Mouse (Mus musculus) CH12.LX (cell line): Measurements from ENCODE around the gene Lrrc55. TPM values are rescaled to one million over a fixed set of nuclear protein-coding genes. Genes with fewer than 3 reads are reported as not detected.

Experiments used
- DNase-seq: peaks from one replicate; pipeline ENCODE4 v3.0.0-alpha.2; 2013; ENCODE audit errors: extremely low read depth
- H3K27ac ChIP-seq: 2 replicates; pipeline ENCODE4 v1.5.1; 2012; ENCODE audit warnings: low read depth, mild to moderate bottlenecking, control low read depth, moderate library complexity; ENCODE audit not compliant: insufficient read depth
- H3K27me3 ChIP-seq: replicated peaks from 2 replicates; pipeline ENCODE3; 2012; ENCODE audit warnings: inconsistent platforms
- H3K36me3 ChIP-seq, 2 experiments: replicated peaks in 1 of 2; 2 replicates each; pipeline versions ENCODE3 to v1.6.1; 2012; ENCODE audit warnings: inconsistent platforms in 1 of 2, low read length in 1 of 2, mild to moderate bottlenecking in 1 of 2, mixed read lengths in 1 of 2, moderate library complexity in 1 of 2; ENCODE audit not compliant: control insufficient read depth in 1 of 2, insufficient read depth in 1 of 2
- H3K4me1 ChIP-seq, 2 experiments: 2 replicates each; pipeline ENCODE4 v1.6.1; 2012; ENCODE audit warnings: inconsistent platforms in 1 of 2, moderate library complexity in 1 of 2; ENCODE audit not compliant: insufficient read depth in 2 of 2, control insufficient read depth in 1 of 2
- H3K4me2 ChIP-seq: 2 replicates; pipeline ENCODE4 v1.6.1; 2012; ENCODE audit warnings: low read depth, mild to moderate bottlenecking, control low read depth; ENCODE audit not compliant: poor library complexity, insufficient read depth, severe bottlenecking
- H3K4me3 ChIP-seq, 3 experiments: fragments of 150-350 bp in 1 of 3; sonication (generic) in 1 of 3; replicated peaks in 1 of 3; 2 replicates each; pipeline versions ENCODE3 to v1.5.1; 2011 to 2012; ENCODE audit warnings: low read depth in 2 of 3, low read length in 2 of 3, mild to moderate bottlenecking in 2 of 3, moderate library complexity in 2 of 3, control low read depth in 1 of 3, improper control_type of control experiment in 1 of 3, inconsistent platforms in 1 of 3, mixed read lengths in 1 of 3; ENCODE audit not compliant: poor library complexity in 1 of 3
- H3K79me2 ChIP-seq: replicated peaks from 2 replicates; pipeline ENCODE4 v1.6.1; 2012; ENCODE audit warnings: mild to moderate bottlenecking, moderate library complexity; ENCODE audit not compliant: control insufficient read depth, poor library complexity, insufficient read depth, severe bottlenecking; ENCODE audit errors: extremely low read depth
- H3K9ac ChIP-seq: 2 replicates; pipeline ENCODE4 v1.6.1; 2012; ENCODE audit warnings: low read depth, mild to moderate bottlenecking, control low read depth, moderate library complexity; ENCODE audit not compliant: insufficient read depth
- H3K9me3 ChIP-seq: replicated peaks from 2 replicates; pipeline ENCODE3; 2012; ENCODE audit warnings: low read length, inconsistent platforms, mixed read lengths
- BHLHE40 ChIP-seq: IDR thresholded peaks from 2 replicates; pipeline ENCODE4 v1.6.1; 2011; ENCODE audit warnings: mild to moderate bottlenecking, low read depth, low read length, improper control_type of control experiment
- CHD2 ChIP-seq: IDR thresholded peaks from 2 replicates; pipeline ENCODE4 v1.6.1; 2011; ENCODE audit warnings: low read length, improper control_type of control experiment
- CTCF ChIP-seq, 2 experiments: IDR thresholded peaks in 1 of 2; conservative IDR thresholded peaks in 1 of 2; 2 replicates each; pipeline ENCODE4 v1.5.1; 2011 to 2012; ENCODE audit warnings: low read depth in 2 of 2, low read length in 2 of 2, improper control_type of control experiment in 1 of 2, inconsistent platforms in 1 of 2, mild to moderate bottlenecking in 1 of 2, moderate library complexity in 1 of 2
- E2F4 ChIP-seq: IDR thresholded peaks from 2 replicates; pipeline ENCODE4 v1.6.1; 2011; ENCODE audit warnings: low read depth, low read length, improper control_type of control experiment; ENCODE audit not compliant: insufficient replicate concordance
- ELF1 ChIP-seq: IDR thresholded peaks from 2 replicates; pipeline ENCODE4 v1.6.1; 2014; ENCODE audit warnings: low read depth, mild to moderate bottlenecking, inconsistent platforms, low read length, improper control_type of control experiment
- HCFC1 ChIP-seq: IDR thresholded peaks from 2 replicates; pipeline ENCODE4 v1.6.1; 2012; ENCODE audit warnings: low read depth, mild to moderate bottlenecking, inconsistent platforms, low read length, improper control_type of control experiment
- IRF4 ChIP-seq: IDR thresholded peaks from 2 replicates; pipeline ENCODE4 v1.6.1; 2014; ENCODE audit warnings: low read depth, mild to moderate bottlenecking, inconsistent platforms, low read length, improper control_type of control experiment
- MAFK ChIP-seq: IDR thresholded peaks from 2 replicates; pipeline ENCODE4 v1.6.1; 2011; ENCODE audit warnings: low read length, improper control_type of control experiment; ENCODE audit not compliant: insufficient replicate concordance
- MAZ ChIP-seq: IDR thresholded peaks from 2 replicates; pipeline ENCODE4 v1.6.1; 2012; ENCODE audit warnings: low read depth, mild to moderate bottlenecking, inconsistent platforms, low read length, improper control_type of control experiment, moderate library complexity
- POLR2A ChIP-seq: IDR thresholded peaks from 2 replicates; pipeline ENCODE4 v1.6.1; 2011; ENCODE audit warnings: low read depth, mild to moderate bottlenecking, improper control_type of control experiment, low read length
- POLR2AphosphoS2 ChIP-seq: IDR thresholded peaks from 2 replicates; pipeline ENCODE4 v1.6.1; 2011; ENCODE audit warnings: low read depth, low read length, improper control_type of control experiment
- RAD21 ChIP-seq: IDR thresholded peaks from 2 replicates; pipeline ENCODE4 v1.6.1; 2011; ENCODE audit warnings: low read depth, mild to moderate bottlenecking, low read length, improper control_type of control experiment, moderate library complexity
- RCOR1 ChIP-seq: conservative IDR thresholded peaks from 2 replicates; pipeline ENCODE4 v1.6.1; 2012; ENCODE audit warnings: low read depth, mild to moderate bottlenecking, inconsistent platforms, low read length, improper control_type of control experiment
- SIN3A ChIP-seq: IDR thresholded peaks from 2 replicates; pipeline ENCODE4 v1.6.1; 2012; ENCODE audit warnings: low read length, improper control_type of control experiment, inconsistent platforms
- SMC3 ChIP-seq: IDR thresholded peaks from 2 replicates; pipeline ENCODE4 v1.6.1; 2011; ENCODE audit warnings: low read depth, low read length, improper control_type of control experiment
- TCF12 ChIP-seq: IDR thresholded peaks from 2 replicates; pipeline ENCODE4 v1.6.1; 2014; ENCODE audit warnings: low read depth, mild to moderate bottlenecking, inconsistent platforms, low read length, improper control_type of control experiment
- USF1 ChIP-seq: IDR thresholded peaks from 2 replicates; pipeline ENCODE4 v1.6.1; 2014; ENCODE audit warnings: low read depth, mild to moderate bottlenecking, inconsistent platforms, low read length, improper control_type of control experiment
- ZKSCAN1 ChIP-seq: IDR thresholded peaks from 2 replicates; pipeline ENCODE4 v1.6.1; 2012; ENCODE audit warnings: low read depth, inconsistent platforms, low read length, improper control_type of control experiment, borderline replicate concordance
- ZMIZ1 ChIP-seq: IDR thresholded peaks from 2 replicates; pipeline ENCODE4 v1.6.1; 2012; ENCODE audit warnings: low read depth, mild to moderate bottlenecking, inconsistent platforms, low read length, improper control_type of control experiment
- ZNF384 ChIP-seq: IDR thresholded peaks from 2 replicates; pipeline ENCODE4 v1.6.1; 2012; ENCODE audit warnings: low read depth, low read length, improper control_type of control experiment, inconsistent platforms
- dilution Hi-C: fragments of 300-500 bp; cut with MboI; formaldehyde crosslinking; loops from 2 replicates; pipeline ENCODE4 v1.14.3; 2020; ENCODE audit warnings: low sequenced_read_pairs; ENCODE audit not compliant: extremely low pct_unique_long_range_greater_than_20kb, extremely low pct_ligation_motif_present
- in situ Hi-C: fragments of 300-500 bp; cut with MboI; formaldehyde crosslinking; loops from 3 replicates; pipeline ENCODE4 v1.14.3; 2019; ENCODE audit warnings: low sequenced_read_pairs, low pct_ligation_motif_present, low pct_unique_long_range_greater_than_20kb, mixed read lengths
- polyA plus RNA-seq: library from polyadenylated mRNA; unstranded; fragments of >175 nt; gene quantifications from 2 replicates; pipeline ENCODE4 v1.2.1, GENCODE M21; 2012; ENCODE audit warnings: low read depth; ENCODE audit not compliant: insufficient read length
- total RNA-seq, 2 experiments: library from RNA; depleted of rRNA; stranded (reverse); fragments of 300-350 nt in 1 of 2; fragments of >200 nt in 1 of 2; gene quantifications; 2 replicates each; pipeline ENCODE4 v1.2.3; 2012 to 2014

Lrrc55 gene
- total and polyA plus RNA-seq, 3 experiments, result not detected

- Histone ChIP-seq H3K36me3 (no peaks in the 10 kb centered on the region), H3K27ac (no peak overlapping the region), H3K27me3 (peaks cover 10% of the 10 kb centered on the region), H3K79me2 (no peaks in the 10 kb centered on the region), H3K4me2 (no peak overlapping the region), H3K9ac (no peak overlapping the region), H3K4me1 (no peaks in the 10 kb centered on the region), H3K4me3 (no peak overlapping the region), H3K9me3 (no peaks in the 10 kb centered on the region)
- in situ Hi-C loops, result no loop called here
- no peak for DNase-seq
- dilution Hi-C loops, result no loop called here
- no peak for TF ChIP-seq E2F4
- no peak for TF ChIP-seq RCOR1
- TF ChIP-seq BHLHE40, result no peak
- TF ChIP-seq ZNF384, result no peak
- no peak for TF ChIP-seq ZMIZ1
- no peak for TF ChIP-seq POLR2AphosphoS2
- TF ChIP-seq HCFC1, result no peak
- no peak for TF ChIP-seq CTCF (conservative IDR thresholded peaks at IDR 0.05 in 1 of 2, IDR thresholded peaks at IDR 0.05 in 1 of 2; ENCODE audit: low read depth in 2 of 2, low read length in 2 of 2)
- no peak for TF ChIP-seq RAD21
- TF ChIP-seq POLR2A, result no peak
- no peak for TF ChIP-seq MAZ
- TF ChIP-seq TCF12, result no peak
- no peak for TF ChIP-seq CHD2
Observed at GRCm38 (mm10) chr2:85151233-85151632, 45.8 kb downstream of the Lrrc55 start.

GRCm38 (mm10) chr2:85150373-85150772 lies 46.6 kb downstream of the Lrrc55 start:
- H3K4me3 ChIP-seq, result no peak overlapping the region
- no peak for DNase-seq
- no peaks in the 10 kb centered on the region for H3K9me3 ChIP-seq
- H3K4me1 ChIP-seq, result no peaks in the 10 kb centered on the region
- no peaks in the 10 kb centered on the region for H3K79me2 ChIP-seq
- in situ Hi-C loops, result no loop called here
- dilution Hi-C loops, result no loop called here
- no peak overlapping the region for H3K27ac ChIP-seq
- no peak for TF ChIP-seq SIN3A
- no peak for TF ChIP-seq ZKSCAN1
- TF ChIP-seq IRF4, result no peak
- no peak for TF ChIP-seq MAFK
- TF ChIP-seq SMC3, result no peak
- TF ChIP-seq ELF1, result no peak
- no peak for TF ChIP-seq USF1
- no peak overlapping the region for H3K9ac ChIP-seq
- H3K27me3 ChIP-seq, result peaks cover 10% of the 10 kb centered on the region
- H3K4me2 ChIP-seq, result no peak overlapping the region
- no peaks in the 10 kb centered on the region for H3K36me3 ChIP-seq
